Mouse (Mus musculus) bone marrow, adult 2 months (tissue): ENCODE measurements around the gene Vps26a.

Source experiments
- CTCF ChIP-seq: fragments of 200-500 bp; IDR thresholded peaks from 2 replicates; pipeline ENCODE4 v1.5.1; 2011; ENCODE audit warnings: low read length, control low read depth; ENCODE audit not compliant: control insufficient read depth, insufficient read depth
- POLR2A ChIP-seq: fragments of 200-500 bp; IDR thresholded peaks from 2 replicates; pipeline ENCODE4 v1.6.1; 2011; ENCODE audit warnings: low read depth, mild to moderate bottlenecking, control low read depth, low read length, borderline replicate concordance; ENCODE audit not compliant: control insufficient read depth

GRCm38 (mm10) chr10:62425081-62425871 lies 61.3 kb downstream of the Vps26a start:
- TF ChIP-seq POLR2A (no peak), CTCF (no peak)
